Mouse (Mus musculus) layer of hippocampus, postnatal 14 days (tissue): Measurements from ENCODE around the gene Kif22. TPM values are rescaled to one million over a fixed set of nuclear protein-coding genes. Genes with fewer than 3 reads are reported as not detected.
A peak's percentile ranks its signal among the peaks of the same experiment; 100 is the strongest.

Experiments used
- DNase-seq, 2 experiments: peaks; one replicate each; pipeline ENCODE4 v3.0.0; 2021 to 2022; ENCODE audit warnings: low spot score in 2 of 2, mixed read lengths in 1 of 2
- total RNA-seq, 2 experiments: library from RNA; stranded (reverse); gene quantifications; 2 replicates each; pipeline ENCODE4 v1.2.3; 2021

Gene Kif22
- total RNA-seq, 2 experiments from 2014 or later, result 11.1 to 15.3 TPM

GRCm38 (mm10) chr7:127055026-127055585, 12.8 kb upstream of the Kif22 start:
- no peak for DNase-seq

DNA sequence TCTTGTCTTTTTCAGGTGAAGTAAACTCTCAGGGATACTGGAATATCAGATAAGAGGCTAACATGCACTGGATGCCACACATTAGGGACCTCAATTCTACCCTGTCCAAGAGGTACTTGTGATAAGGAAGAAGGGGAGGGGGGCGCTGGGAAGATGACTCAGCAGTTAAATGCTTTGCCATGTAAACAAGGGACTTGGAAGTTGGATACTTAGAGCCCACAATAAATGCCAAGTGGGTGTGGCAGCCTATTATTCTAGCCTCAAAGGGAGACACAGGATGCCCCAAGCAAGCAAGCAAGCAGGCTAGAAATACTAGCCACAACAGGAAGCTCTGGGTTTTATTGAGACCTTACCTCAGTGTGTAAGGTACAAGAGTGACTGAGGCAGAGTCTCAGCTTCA, 11.0 kb downstream of the Kif22 start:
- DNase-seq, result no peak

GRCm38 (mm10) chr7:127030172-127030571, 12.1 kb downstream of the Kif22 start:
- DNase-seq, result no peak

- DNase-seq, result no peak
Measured at GRCm38 (mm10) chr7:127027885-127028284, 14.4 kb downstream of the Kif22 start.

DNA sequence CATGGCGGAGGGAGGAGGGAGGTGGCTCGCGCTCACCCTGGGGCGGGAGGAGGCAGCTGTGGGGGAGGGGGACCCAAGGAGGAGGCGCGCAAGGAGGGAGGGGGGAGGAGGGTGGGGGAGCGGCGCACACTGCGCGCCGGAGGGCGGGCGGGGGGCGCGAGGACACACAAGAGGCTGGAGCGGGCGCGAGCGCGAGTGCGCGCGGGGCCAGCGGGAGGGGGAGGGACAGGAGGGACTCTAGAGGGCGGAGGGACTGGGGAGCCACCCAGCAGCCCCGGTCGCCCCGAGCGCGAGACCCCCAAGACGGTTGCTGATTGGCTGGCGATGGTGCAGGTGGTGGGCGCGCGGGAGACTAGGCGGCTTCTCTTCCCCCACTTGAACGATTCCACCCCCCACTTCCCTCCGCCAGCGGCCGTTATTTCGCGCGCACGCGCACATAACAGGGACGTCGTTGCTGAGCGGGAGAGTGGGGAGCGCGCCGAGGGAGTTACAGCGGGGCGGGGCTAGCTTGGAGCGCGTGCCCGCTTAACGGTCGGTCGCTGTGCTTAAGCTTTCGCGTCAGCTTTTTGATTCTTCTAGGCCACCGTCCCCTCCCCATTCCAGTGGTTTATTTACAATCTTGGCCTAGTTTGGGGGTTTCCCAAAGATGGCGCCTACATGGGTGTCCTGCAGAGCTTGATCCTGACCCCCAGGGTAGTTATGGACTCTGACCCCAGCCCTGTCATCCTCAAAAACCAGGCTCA, 15.1 kb downstream of the Kif22 start, which contains the start of gene Maz:
Gene Maz (minus strand): TSS at position 54 of the 743 bp plus-strand sequence.
- peak; percentile 99 for DNase-seq

GRCm38 (mm10) chr7:127026616-127026983, 15.7 kb downstream of the Kif22 start:
- peak in 1 of 2 experiments; percentile 63 for DNase-seq

GRCm38 (mm10) chr7:127026161-127026600, 16.1 kb downstream of the Kif22 start:
- peak in 1 of 2 experiments; percentile 60 for DNase-seq

- DNase-seq, result no peak
Measured at GRCm38 (mm10) chr7:127025556-127026160, 16.6 kb downstream of the Kif22 start.

- peak; percentile 80 to 84 for DNase-seq
Measured at GRCm38 (mm10) chr7:127024755-127025555, 17.3 kb downstream of the Kif22 start.

- no peak for DNase-seq
Measured at GRCm38 (mm10) chr7:127023896-127024690, 18.2 kb downstream of the Kif22 start.

DNA sequence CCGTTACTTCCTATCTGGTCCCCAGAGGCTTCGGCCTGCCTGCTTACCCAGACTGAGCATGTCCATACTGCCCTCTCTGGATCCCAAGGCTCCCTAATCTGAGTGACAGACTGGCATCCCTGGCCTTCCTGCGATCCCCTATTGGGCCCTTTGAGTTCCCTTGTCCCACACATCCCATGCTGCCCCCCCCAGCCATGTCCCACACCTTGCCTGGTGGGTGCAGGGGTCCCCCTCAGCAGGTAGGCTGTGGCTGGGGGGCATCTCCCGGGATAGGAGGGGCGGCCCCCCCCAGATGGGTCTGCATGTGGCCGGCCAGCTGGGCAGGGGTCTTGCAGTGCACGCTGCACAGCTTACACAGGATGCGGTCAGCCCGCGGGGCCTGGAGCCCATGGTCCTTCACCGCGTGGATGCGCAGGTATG, 19.0 kb downstream of the Kif22 start:
- no peak for DNase-seq

- DNase-seq, result no peak
Measured at GRCm38 (mm10) chr7:127022528-127023271, 19.6 kb downstream of the Kif22 start.

DNA sequence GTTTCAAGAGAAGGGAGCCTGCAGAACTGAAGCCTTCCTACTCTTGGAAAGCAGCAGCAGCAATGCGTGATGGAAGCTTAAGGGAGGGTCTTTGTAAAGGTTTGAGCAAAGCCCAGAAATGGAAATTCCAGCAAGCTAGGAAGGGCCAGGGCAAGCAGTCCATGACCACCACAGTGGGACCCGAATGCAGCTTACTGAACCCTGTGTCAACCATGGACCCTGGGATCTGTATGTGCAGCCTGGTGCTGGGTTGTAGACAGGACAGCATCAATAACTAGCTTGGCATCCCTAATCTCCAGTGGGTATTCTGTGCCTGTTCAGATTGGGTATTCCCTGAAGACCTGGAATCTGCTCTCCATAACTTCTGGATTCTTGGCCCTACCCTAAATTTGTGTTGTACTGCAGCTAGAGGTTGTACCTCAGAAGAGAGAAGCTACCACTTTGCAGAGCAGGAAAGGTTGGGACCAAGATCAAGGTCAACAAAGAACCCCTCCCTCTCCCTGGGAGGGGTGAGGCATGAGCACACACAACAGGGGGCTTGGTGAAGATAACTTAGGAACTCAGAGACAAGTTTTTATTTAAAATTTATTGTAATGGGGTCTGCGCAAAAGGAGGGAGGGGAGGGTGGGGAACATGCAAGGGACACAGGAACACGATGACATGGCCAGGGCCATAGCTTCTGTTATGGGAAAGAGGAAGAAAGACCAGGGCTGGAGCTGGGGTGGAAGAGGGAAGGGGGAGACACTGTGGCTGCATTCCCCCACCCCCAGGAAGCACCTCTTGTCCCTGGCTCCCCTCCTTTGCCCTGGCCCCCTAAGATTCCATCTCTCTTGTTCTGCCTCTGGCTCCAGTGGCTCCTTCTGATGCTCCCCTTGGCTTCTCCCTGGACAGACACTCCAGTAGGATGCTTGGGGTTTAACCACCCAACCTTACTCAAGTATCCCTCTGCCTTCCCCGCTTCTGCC, 20.4 kb downstream of the Kif22 start:
- DNase-seq, result no peak

DNA sequence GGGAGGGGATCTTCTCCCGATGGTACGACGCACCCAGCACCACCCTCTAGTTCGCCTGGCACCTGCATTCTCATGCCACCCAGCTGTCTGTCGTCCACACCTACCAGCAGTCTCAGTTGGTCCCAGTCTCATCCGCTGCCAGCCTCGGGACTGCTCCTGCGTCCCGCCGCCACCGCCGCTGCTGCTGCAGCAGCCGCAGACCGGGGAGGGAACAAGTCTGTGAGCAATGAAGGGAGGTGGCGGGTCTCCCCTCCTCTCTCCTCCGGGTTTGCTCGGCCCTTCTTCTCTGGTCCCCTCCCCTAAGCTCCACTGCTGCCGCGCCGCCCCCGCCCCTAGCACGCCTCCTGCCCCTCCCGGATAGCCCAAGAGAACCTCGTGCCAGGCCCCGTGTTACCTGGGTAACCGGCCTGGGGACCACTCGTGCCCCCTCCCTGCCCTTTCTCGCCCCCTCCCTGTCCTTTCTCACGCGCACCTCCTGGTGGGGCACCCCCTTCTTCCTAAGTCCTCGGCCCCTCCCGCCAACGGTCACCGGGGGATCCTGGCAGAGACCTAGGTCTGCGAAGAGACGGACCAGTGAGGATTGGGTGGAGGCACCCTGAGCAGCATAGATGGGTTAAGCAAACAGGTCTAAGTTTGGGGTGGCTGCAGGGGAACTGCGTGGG, 21.2 kb downstream of the Kif22 start, which contains the start of the genes Gm42742 and Prrt2:
Gene Gm42742 (minus strand): TSS at position 197 of the 662 bp plus-strand sequence.
Gene Prrt2 (minus strand): TSS at position 311 of the 662 bp plus-strand sequence.
- peak in 1 of 2 experiments; percentile 69 for DNase-seq

- DNase-seq, result no peak
Measured at GRCm38 (mm10) chr7:127020491-127020890, 21.8 kb downstream of the Kif22 start.

DNA sequence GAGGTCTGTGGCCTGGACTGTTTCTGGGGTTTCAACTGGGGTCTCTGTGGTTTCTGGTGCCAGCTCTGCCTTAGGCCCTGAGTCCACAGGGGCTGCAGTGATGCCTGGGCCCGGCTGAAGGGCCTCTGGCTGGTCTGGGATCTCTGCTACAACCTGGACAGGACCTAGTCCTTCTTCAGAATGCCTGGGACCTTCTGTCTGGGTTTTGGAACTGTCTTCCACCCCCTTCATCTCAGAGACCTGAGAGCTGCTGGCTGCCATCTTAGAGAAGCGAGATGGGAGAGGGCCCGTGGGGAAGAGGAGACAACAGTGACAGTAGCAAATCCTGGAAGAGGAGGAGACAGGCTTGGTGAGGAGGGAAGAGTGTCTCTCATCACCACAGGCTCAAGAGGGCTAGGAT, 22.2 kb downstream of the Kif22 start:
- DNase-seq, result no peak

DNA sequence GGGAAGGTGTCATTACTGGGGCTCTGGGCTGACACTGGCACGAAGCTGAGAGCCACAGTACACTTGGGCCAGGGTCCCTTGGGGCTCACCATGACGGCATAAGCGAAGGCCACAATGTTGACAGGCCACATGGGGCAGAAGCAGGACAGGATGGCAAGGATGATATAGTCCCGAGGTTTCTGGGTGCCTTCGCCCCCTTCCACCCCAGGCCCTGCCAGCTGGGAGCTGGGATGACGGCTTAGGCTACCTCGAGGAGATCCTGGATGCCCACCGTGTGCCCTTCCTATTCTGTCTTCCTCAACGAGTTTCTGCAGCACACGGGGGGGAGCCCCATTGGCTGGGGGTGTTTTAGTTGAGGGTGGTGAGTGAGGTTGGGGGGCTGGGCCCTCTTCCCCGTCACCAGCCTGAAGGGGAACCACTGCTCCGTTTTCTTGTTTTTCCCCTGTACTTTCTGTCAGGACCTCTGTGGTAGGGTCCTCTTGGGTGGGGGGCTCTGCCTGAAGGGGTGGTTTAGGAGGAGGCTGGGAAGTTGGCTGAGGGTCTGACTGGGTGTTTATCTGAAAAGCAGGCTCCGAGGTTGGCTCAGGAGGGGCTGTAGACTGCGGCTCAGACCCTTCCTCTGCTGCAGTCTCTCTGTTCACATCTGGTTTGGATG, 22.8 kb downstream of the Kif22 start:
- DNase-seq, result no peak
